ENCODE assay signal across 8 mouse cellular contexts in the genomic region with DNA sequence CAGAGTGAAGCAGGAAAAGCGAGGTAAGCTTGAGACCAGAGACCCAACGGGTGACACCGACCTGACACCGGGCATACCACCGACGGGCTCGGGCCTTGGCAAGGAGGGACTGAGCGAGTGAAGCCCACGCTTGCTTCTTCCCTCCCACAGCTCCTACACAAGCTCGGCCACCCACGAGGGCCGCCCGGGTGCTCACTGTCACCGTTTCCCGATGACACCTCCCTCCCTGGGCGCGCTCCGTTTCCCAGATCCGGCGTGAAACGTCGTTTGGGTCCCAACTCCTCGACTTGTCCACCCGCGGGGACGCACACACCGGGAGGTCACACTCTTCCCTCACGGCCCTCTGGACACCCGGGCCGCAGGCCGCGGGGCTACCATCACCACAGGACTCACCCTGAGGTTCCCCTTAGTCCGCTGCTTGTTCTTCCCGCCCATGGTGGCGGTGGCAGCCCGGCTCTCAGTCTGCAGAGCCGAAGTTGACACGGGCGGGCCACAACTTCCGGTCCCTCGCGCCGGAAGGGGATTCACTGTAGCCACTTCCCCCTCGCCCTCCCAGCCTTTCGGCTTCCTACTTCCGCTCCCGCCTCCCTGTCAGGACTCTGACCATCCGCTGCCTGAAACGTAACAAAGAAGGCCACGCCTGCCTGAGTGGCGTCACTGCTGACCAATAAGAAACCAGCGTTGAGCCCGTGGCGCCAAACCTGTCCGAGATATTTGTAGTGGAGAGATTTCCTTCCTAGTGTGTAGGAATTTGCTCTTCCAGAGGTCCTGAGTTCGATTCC. TPM values are rescaled to one million over a fixed set of nuclear protein-coding genes. Genes with fewer than 3 reads are reported as not detected.
A peak's percentile ranks its signal among the peaks of the same experiment; 100 is the strongest.
DNase-seq lines count a peak whose midpoint lies in the region; ATAC-seq and TF ChIP-seq lines count a peak whose summit lies in the region.

Ltn1 (minus strand) TSS at position 580 of the 782 bp plus-strand sequence.

- no peaks in the 10 kb centered on the region for H3K9me3 ChIP-seq in forebrain, embryonic 10.5 days
- no peaks in the 10 kb centered on the region for H3K9me3 ChIP-seq in heart, embryonic 15.5 days (replicated peaks)
- H3K9me3 ChIP-seq in liver, embryonic 14.5 days (ENCODE audit: control insufficient read depth, low read length) = no peaks in the 10 kb centered on the region
- no peaks in the 10 kb centered on the region for H3K9me3 ChIP-seq in neural tube, embryonic 11.5 days (ENCODE audit: control insufficient read depth, low read length)
- no peaks in the 10 kb centered on the region for H3K9me3 ChIP-seq in stomach, postnatal 0 days (ENCODE audit: control insufficient read depth, low read length)

- peak; percentile 98 for ATAC-seq in heart, embryonic 15.5 days (replicated peaks; ENCODE audit: insufficient number of reproducible peaks, insufficient read depth, low FRiP score, low read depth)
- peak; percentile 99 for ATAC-seq in liver, embryonic 14.5 days (ENCODE audit: insufficient read depth)
- ATAC-seq in neural tube, embryonic 11.5 days (ENCODE audit: insufficient read depth, low FRiP score, low TSS enrichment) = peak; percentile 99
- peak; percentile 100 for ATAC-seq in stomach, postnatal 0 days (ENCODE audit: low FRiP score, low TSS enrichment)

- peak within 1 kb of the TSS; percentile 85 for H3K4me2 ChIP-seq in heart, embryonic 15.5 days
- H3K4me2 ChIP-seq in liver, embryonic 14.5 days (ENCODE audit: low read depth) = peak within 1 kb of the TSS; percentile 80
- peak within 1 kb of the TSS; percentile 84 for H3K4me2 ChIP-seq in neural tube, embryonic 11.5 days (ENCODE audit: low read depth)
- peak within 1 kb of the TSS; percentile 70 for H3K4me2 ChIP-seq in stomach, postnatal 0 days (replicated peaks; ENCODE audit: low read depth)

- no peak for TF ChIP-seq EP300 in liver, embryonic 14.5 days (IDR thresholded peaks at IDR 0.05; ENCODE audit: low read depth)
- no peak for TF ChIP-seq EP300 in stomach, postnatal 0 days (optimal IDR thresholded peaks at IDR 0.05)

- WGBS in forebrain, embryonic 10.5 days = under 1% methylated on average over 56 of the region's 56 CpGs
- under 1% methylated on average over 56 of the region's 56 CpGs for WGBS in heart, embryonic 15.5 days
- WGBS in liver, embryonic 14.5 days (ENCODE audit: insufficient replicate concordance) = under 1% methylated on average over 56 of the region's 56 CpGs
- WGBS in neural tube, embryonic 11.5 days = under 1% methylated on average over 56 of the region's 56 CpGs
- WGBS in stomach, postnatal 0 days = under 1% methylated on average over 53 of the region's 56 CpGs

- H3K4me3 ChIP-seq in forebrain, embryonic 10.5 days = peak within 1 kb of the TSS; percentile 92
- peak within 1 kb of the TSS; percentile 99 for H3K4me3 ChIP-seq in heart, embryonic 15.5 days
- H3K4me3 ChIP-seq in liver, embryonic 14.5 days (ENCODE audit: insufficient read depth in 1 of 2, low read depth in 2 of 2, low read length in 2 of 2) = peak within 1 kb of the TSS; percentile 82 to 94
- peak within 1 kb of the TSS; percentile 90 for H3K4me3 ChIP-seq in neural tube, embryonic 11.5 days (ENCODE audit: low read depth, low read length)
- H3K4me3 ChIP-seq in stomach, postnatal 0 days (ENCODE audit: low read depth, low read length) = peak within 1 kb of the TSS; percentile 95

- peak within 1 kb of the TSS; percentile 87 for H3K27ac ChIP-seq in forebrain, embryonic 10.5 days
- H3K27ac ChIP-seq in heart, embryonic 15.5 days = peak within 1 kb of the TSS; percentile 77
- peak within 1 kb of the TSS; percentile 62 for H3K27ac ChIP-seq in liver, embryonic 14.5 days
- no peak within 1 kb of the TSS for H3K27ac ChIP-seq in neural tube, embryonic 11.5 days (ENCODE audit: low read depth, low read length)
- peak within 1 kb of the TSS; percentile 84 for H3K27ac ChIP-seq in stomach, postnatal 0 days (replicated peaks)

- peaks cover 10% of the 10 kb centered on the region for H3K4me1 ChIP-seq in forebrain, embryonic 10.5 days
- peaks cover 12% of the 10 kb centered on the region for H3K4me1 ChIP-seq in heart, embryonic 15.5 days (replicated peaks)
- H3K4me1 ChIP-seq in liver, embryonic 14.5 days (replicated peaks; ENCODE audit: control insufficient read depth in 2 of 2, insufficient read depth in 2 of 2, low read length in 1 of 2) = peaks cover 4 to 6% of the 10 kb centered on the region in 2 experiments
- H3K4me1 ChIP-seq in neural tube, embryonic 11.5 days (ENCODE audit: control insufficient read depth, insufficient read depth, low read length) = no peaks in the 10 kb centered on the region
- H3K4me1 ChIP-seq in stomach, postnatal 0 days (replicated peaks; ENCODE audit: control insufficient read depth, insufficient read depth) = no peaks in the 10 kb centered on the region

- H3K9ac ChIP-seq in heart, embryonic 15.5 days = peak within 1 kb of the TSS; percentile 90
- H3K9ac ChIP-seq in liver, embryonic 14.5 days (replicated peaks) = peak within 1 kb of the TSS; percentile 90
- H3K9ac ChIP-seq in neural tube, embryonic 11.5 days (ENCODE audit: low read length) = peak within 1 kb of the TSS; percentile 88
- H3K9ac ChIP-seq in stomach, postnatal 0 days (ENCODE audit: low read length) = peak within 1 kb of the TSS; percentile 91

- H3K36me3 ChIP-seq in forebrain, embryonic 10.5 days (replicated peaks) = peaks cover 3% of the 10 kb centered on the region; the same call in 1 of the 2 replicates
- peaks cover 7% of the 10 kb centered on the region; the same call in 1 of the 2 replicates for H3K36me3 ChIP-seq in heart, embryonic 15.5 days
- no peaks in the 10 kb centered on the region for H3K36me3 ChIP-seq in liver, embryonic 14.5 days (replicated peaks; ENCODE audit: control insufficient read depth, insufficient read depth, low read depth)
- no peaks in the 10 kb centered on the region for H3K36me3 ChIP-seq in neural tube, embryonic 11.5 days (ENCODE audit: control insufficient read depth, insufficient read depth, low read length)
- no peaks in the 10 kb centered on the region for H3K36me3 ChIP-seq in stomach, postnatal 0 days (ENCODE audit: control insufficient read depth, insufficient read depth, low read length)

- no peaks in the 10 kb centered on the region for H3K27me3 ChIP-seq in forebrain, embryonic 10.5 days (ENCODE audit: poor library complexity, severe bottlenecking)
- no peaks in the 10 kb centered on the region for H3K27me3 ChIP-seq in heart, embryonic 15.5 days
- no peaks in the 10 kb centered on the region for H3K27me3 ChIP-seq in liver, embryonic 14.5 days (ENCODE audit: control insufficient read depth, insufficient read depth, low read length)
- H3K27me3 ChIP-seq in neural tube, embryonic 11.5 days (ENCODE audit: control insufficient read depth, insufficient read depth, low read length) = no peaks in the 10 kb centered on the region
- no peaks in the 10 kb centered on the region for H3K27me3 ChIP-seq in stomach, postnatal 0 days (ENCODE audit: control insufficient read depth, insufficient read depth, low read length)

- TF ChIP-seq CTCF in liver, embryonic 14.5 days (IDR thresholded peaks at IDR 0.05; ENCODE audit: low read depth) = no peak
- no peak for TF ChIP-seq CTCF in stomach, postnatal 0 days (IDR thresholded peaks at IDR 0.05; ENCODE audit: low read depth)

- DNase-seq in CD8-positive naive resting alpha-beta T cell, adult 2 months (ENCODE audit: low read depth in 2 of 2, low spot score in 2 of 2) = peak; percentile 95 to 96
- DNase-seq in c-Kit-positive CD71-negative TER-119-negative erythroid progenitor cells, embryonic 14.5 days (ENCODE audit: low read depth) = peak; percentile 97
- peak; percentile 98 for DNase-seq in forebrain, embryonic 10.5 days (ENCODE audit: extremely low spot score, low spot score)
- peak; percentile 99 for DNase-seq in kidney, postnatal 25 days
- DNase-seq in liver, embryonic 14.5 days (ENCODE audit: low read depth in 3 of 3, low spot score in 3 of 3) = peak; percentile 98 to 99 (median 99)
- DNase-seq in neural tube, embryonic 11.5 days (ENCODE audit: low spot score) = peak; percentile 98
- peak; percentile 98 for DNase-seq in stomach, postnatal 0 days (ENCODE audit: low spot score)

RNA-seq across cellular contexts. Expression of gene Ltn1, which starts in this region (rescaled TPM):
- polyA plus RNA-seq in forebrain, embryonic 10.5 days (2016; fragmentation: Nextera tagmentation; extraction: Ambion mirVana) = 30.3 and 31.5 TPM in 2 replicates
- 16.5 and 19.4 TPM in 2 replicates for polyA plus RNA-seq in heart, embryonic 15.5 days (2015; fragmentation: Nextera tagmentation; extraction: Ambion mirVana)
- polyA plus RNA-seq in liver, embryonic 14.5 days (2012; rRNA removed) = 3.2 and 4.6 TPM in 2 replicates
- 11.0 and 13.1 TPM in 2 replicates for polyA plus RNA-seq in liver, embryonic 14.5 days (2014; fragmentation: Nextera tagmentation; extraction: Ambion mirVana)
- 34.6 and 35.9 TPM in 2 replicates for polyA plus RNA-seq in neural tube, embryonic 11.5 days (2014; fragmentation: Nextera tagmentation; extraction: Ambion mirVana)
- polyA plus RNA-seq in stomach, postnatal 0 days (2015; fragmentation: Nextera tagmentation; extraction: Ambion mirVana) = 8.1 and 9.2 TPM in 2 replicates
